Mouse (Mus musculus) bone marrow macrophage, adult 2 months (primary cell): Measurements from ENCODE around the gene Tmem156.

Source experiments
- CTCF ChIP-seq: IDR thresholded peaks from 2 replicates; pipeline ENCODE4 v1.5.1; 2012; ENCODE audit warnings: low read depth, mild to moderate bottlenecking, low read length, moderate library complexity
- POLR2A ChIP-seq: IDR thresholded peaks from 2 replicates; pipeline ENCODE4 v1.6.1; 2012; ENCODE audit warnings: mild to moderate bottlenecking, low read depth, low read length, borderline replicate concordance

DNA sequence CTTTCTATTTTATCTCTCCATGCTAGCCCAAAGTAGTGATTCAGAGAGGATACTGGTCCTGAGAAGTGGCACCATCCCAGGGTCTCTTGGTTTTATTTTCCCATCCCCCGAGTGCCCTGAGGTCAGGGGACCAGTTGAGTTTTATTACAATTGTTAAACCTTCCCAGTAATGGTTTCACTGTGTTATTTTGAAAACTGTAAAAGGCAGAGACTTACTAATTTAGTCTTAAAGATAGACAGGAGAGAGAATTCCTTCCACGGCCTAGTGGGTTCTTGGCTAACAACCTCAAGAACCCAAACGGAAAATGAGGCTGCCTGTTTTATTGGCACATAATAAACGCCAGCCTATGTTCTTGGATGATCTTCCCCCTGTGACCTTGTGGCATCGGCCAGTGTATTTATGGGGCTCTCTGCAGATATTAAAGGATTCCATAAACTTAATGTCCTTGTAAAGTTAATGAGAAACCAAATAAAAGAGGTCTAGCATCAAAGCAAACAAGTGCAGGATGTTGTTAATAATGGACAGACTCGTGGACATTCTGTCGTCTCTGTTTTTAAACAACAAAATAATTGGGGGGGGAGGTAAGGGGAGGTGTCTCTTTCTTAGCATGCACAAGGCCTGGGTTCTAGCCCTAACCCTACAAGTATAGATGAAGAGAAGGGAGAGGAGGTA is 79.9 kb downstream of the Tmem156 start:
- TF ChIP-seq CTCF (no peak), POLR2A (no peak)
